Mouse (Mus musculus): ENCODE measurements around the gene Slc25a25. TPM values are rescaled to one million over a fixed set of nuclear protein-coding genes. Genes with fewer than 3 reads are reported as not detected.

The Slc25a25 gene
- total and polyA plus RNA-seq, 3 experiments: 6.6 to 10.0 (median 9.8) TPM

DNA sequence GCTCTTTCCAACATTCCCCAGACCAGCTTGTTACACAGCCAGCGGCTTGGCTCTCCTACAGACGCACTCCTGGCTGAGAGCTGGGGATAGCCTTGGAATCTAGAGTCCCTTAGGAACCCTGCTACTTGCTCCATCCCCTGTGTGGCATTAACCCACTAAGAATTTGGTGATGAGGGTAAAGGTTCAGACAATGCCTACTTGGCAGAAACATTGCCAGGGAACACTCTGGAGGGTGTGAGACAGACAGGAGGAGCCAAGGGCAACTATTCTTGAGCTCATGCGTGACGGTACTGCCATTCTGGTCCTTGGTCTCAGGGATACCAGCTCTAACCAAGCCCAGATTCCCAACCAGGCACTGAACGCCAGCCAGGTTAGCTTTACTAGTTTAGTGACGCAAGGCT lies 29.4 kb downstream of the Slc25a25 start:
- in situ Hi-C loops (cut with MboI; ENCODE audit: low pct_ligation_motif_present, low pct_unique_long_range_greater_than_20kb, low sequenced_read_pairs) (no loop called here), dilution Hi-C loops (cut with MboI; ENCODE audit: extremely low pct_ligation_motif_present, extremely low pct_unique_long_range_greater_than_20kb, low sequenced_read_pairs) (no loop called here)
- H3K4me3 ChIP-seq (replicated peaks in 1 of 3; ENCODE audit: low read depth in 2 of 3, low read length in 2 of 3, poor library complexity in 1 of 3): no peak overlapping the region
- no peak overlapping the region for H3K27ac ChIP-seq (ENCODE audit: insufficient read depth, low read depth)
- TF ChIP-seq HCFC1 (IDR thresholded peaks at IDR 0.05; ENCODE audit: low read depth, low read length) (no peak), JUND (conservative IDR thresholded peaks at IDR 0.05; ENCODE audit: low read depth, low read length) (no peak), RCOR1 (conservative IDR thresholded peaks at IDR 0.05; ENCODE audit: low read depth, low read length) (no peak)
- peaks cover 37 to 50% of the 10 kb centered on the region in 2 experiments for H3K36me3 ChIP-seq (replicated peaks in 1 of 2; ENCODE audit: control insufficient read depth in 1 of 2, insufficient read depth in 1 of 2, low read length in 1 of 2)
- no peak overlapping the region for H3K9ac ChIP-seq (ENCODE audit: insufficient read depth, low read depth)
- no peaks in the 10 kb centered on the region for H3K9me3 ChIP-seq (replicated peaks; ENCODE audit: low read length)
- no peaks in the 10 kb centered on the region for H3K79me2 ChIP-seq (replicated peaks; ENCODE audit: control insufficient read depth, extremely low read depth, insufficient read depth, poor library complexity, severe bottlenecking)
- H3K4me2 ChIP-seq (ENCODE audit: insufficient read depth, low read depth, poor library complexity, severe bottlenecking): no peak overlapping the region
- H3K4me1 ChIP-seq (ENCODE audit: control insufficient read depth in 1 of 2, insufficient read depth in 2 of 2): peaks cover 8 to 37% of the 10 kb centered on the region in 2 experiments
- no peak for DNase-seq (ENCODE audit: extremely low read depth)
- H3K27me3 ChIP-seq (replicated peaks): no peaks in the 10 kb centered on the region

DNA sequence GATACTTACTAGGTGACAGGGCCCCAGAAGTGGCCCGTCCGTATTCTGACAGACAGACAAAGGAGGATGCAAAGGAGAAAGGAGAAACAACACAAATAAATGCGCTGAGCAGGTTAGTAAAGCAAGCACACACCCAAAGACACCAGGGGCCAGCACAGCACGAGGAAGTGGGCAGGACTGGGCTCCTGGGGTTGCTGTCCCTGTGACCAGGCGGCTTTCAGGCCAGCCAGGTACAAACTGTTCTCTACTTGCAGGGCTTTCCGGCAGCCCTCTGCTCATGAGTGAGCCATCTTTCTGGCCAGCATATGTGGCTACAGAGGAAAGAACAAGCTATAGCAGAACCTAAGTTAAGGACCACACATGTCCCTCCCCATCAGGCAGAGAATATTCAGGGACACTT lies 30.6 kb downstream of the Slc25a25 start:
- in situ Hi-C loops (cut with MboI; ENCODE audit: low pct_ligation_motif_present, low pct_unique_long_range_greater_than_20kb, low sequenced_read_pairs): no loop called here
- Histone ChIP-seq H3K4me2 (ENCODE audit: insufficient read depth, low read depth, poor library complexity, severe bottlenecking) (no peak overlapping the region), H3K4me3 (replicated peaks in 1 of 3; ENCODE audit: low read depth in 2 of 3, low read length in 2 of 3, poor library complexity in 1 of 3) (no peak overlapping the region), H3K4me1 (ENCODE audit: control insufficient read depth in 1 of 2, insufficient read depth in 2 of 2) (peaks cover 8 to 37% of the 10 kb centered on the region in 2 experiments), H3K79me2 (replicated peaks; ENCODE audit: control insufficient read depth, extremely low read depth, insufficient read depth, poor library complexity, severe bottlenecking) (no peaks in the 10 kb centered on the region), H3K36me3 (replicated peaks in 1 of 2; ENCODE audit: control insufficient read depth in 1 of 2, insufficient read depth in 1 of 2, low read length in 1 of 2) (peaks cover 49 to 59% of the 10 kb centered on the region in 2 experiments), H3K9me3 (replicated peaks; ENCODE audit: low read length) (no peaks in the 10 kb centered on the region), H3K27me3 (replicated peaks) (no peaks in the 10 kb centered on the region), H3K27ac (ENCODE audit: insufficient read depth, low read depth) (no peak overlapping the region), H3K9ac (ENCODE audit: insufficient read depth, low read depth) (no peak overlapping the region)
- DNase-seq (ENCODE audit: extremely low read depth): no peak
- TF ChIP-seq KAT2A (IDR thresholded peaks at IDR 0.05; ENCODE audit: insufficient replicate concordance, low read length): no peak
- TF ChIP-seq ELF1 (IDR thresholded peaks at IDR 0.05; ENCODE audit: low read depth, low read length): no peak
- no peak for TF ChIP-seq TCF12 (IDR thresholded peaks at IDR 0.05; ENCODE audit: low read depth, low read length)
- TF ChIP-seq MAZ (IDR thresholded peaks at IDR 0.05; ENCODE audit: low read depth, low read length): no peak
- TF ChIP-seq USF1 (IDR thresholded peaks at IDR 0.05; ENCODE audit: low read depth, low read length): no peak
- dilution Hi-C loops (cut with MboI; ENCODE audit: extremely low pct_ligation_motif_present, extremely low pct_unique_long_range_greater_than_20kb, low sequenced_read_pairs): no loop called here

DNA sequence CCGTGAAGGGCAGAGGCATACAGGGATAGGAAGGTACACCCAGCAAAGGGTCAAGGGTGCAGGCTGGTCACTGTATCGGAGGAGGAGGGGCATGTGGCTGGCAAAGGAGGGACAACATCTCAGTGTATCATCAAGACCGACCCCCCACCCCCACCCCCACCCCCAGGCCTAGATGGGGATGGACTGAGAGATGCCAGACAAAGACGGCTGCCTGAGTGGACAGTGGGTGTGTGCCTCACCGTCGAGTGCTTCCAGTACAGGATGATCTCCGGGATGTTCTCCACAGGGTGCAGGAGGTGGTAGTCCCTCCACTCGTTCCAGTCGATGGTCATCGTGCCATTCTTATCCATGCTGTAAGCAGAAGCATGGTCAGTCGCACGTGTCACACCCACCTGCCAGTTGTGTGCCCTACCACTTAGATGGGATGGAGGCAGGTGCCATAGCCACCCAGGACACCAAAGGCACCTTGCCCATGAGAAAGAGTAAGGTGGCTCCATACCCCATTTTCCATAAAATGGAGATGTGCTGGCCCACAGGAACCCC lies 31.1 kb downstream of the Slc25a25 start:
- Histone ChIP-seq H3K4me3 (replicated peaks in 1 of 3; ENCODE audit: low read depth in 2 of 3, low read length in 2 of 3, poor library complexity in 1 of 3) (no peak overlapping the region), H3K36me3 (replicated peaks in 1 of 2; ENCODE audit: control insufficient read depth in 1 of 2, insufficient read depth in 1 of 2, low read length in 1 of 2) (peaks cover 54 to 62% of the 10 kb centered on the region in 2 experiments)

More for the DNA sequence above, 31.1 kb downstream of the Slc25a25 start:
- dilution Hi-C loops (cut with MboI; ENCODE audit: extremely low pct_ligation_motif_present, extremely low pct_unique_long_range_greater_than_20kb, low sequenced_read_pairs) (no loop called here), in situ Hi-C loops (cut with MboI; ENCODE audit: low pct_ligation_motif_present, low pct_unique_long_range_greater_than_20kb, low sequenced_read_pairs) (no loop called here)
- Histone ChIP-seq H3K27ac (ENCODE audit: insufficient read depth, low read depth) (no peak overlapping the region), H3K9ac (ENCODE audit: insufficient read depth, low read depth) (no peak overlapping the region), H3K4me2 (ENCODE audit: insufficient read depth, low read depth, poor library complexity, severe bottlenecking) (no peak overlapping the region), H3K27me3 (replicated peaks) (no peaks in the 10 kb centered on the region), H3K9me3 (replicated peaks; ENCODE audit: low read length) (no peaks in the 10 kb centered on the region), H3K4me1 (ENCODE audit: control insufficient read depth in 1 of 2, insufficient read depth in 2 of 2) (peaks cover 8 to 35% of the 10 kb centered on the region in 2 experiments), H3K79me2 (replicated peaks; ENCODE audit: control insufficient read depth, extremely low read depth, insufficient read depth, poor library complexity, severe bottlenecking) (no peaks in the 10 kb centered on the region)
- DNase-seq (ENCODE audit: extremely low read depth): no peak
- TF ChIP-seq MYC (IDR thresholded peaks at IDR 0.05; ENCODE audit: low read depth, low read length) (no peak), CTCF (conservative IDR thresholded peaks at IDR 0.05 in 1 of 2, IDR thresholded peaks at IDR 0.05 in 1 of 2; ENCODE audit: low read depth in 2 of 2, low read length in 2 of 2) (no peak), TBP (conservative IDR thresholded peaks at IDR 0.05; ENCODE audit: low read depth, low read length) (no peak), MAZ (IDR thresholded peaks at IDR 0.05; ENCODE audit: low read depth, low read length) (no peak), ETS1 (conservative IDR thresholded peaks at IDR 0.05; ENCODE audit: low read depth, low read length) (no peak)
